In genomic region chr10:59355020-59355419, GRCm38 (mm10) we compare ENCODE assay signal across 43 mouse cellular contexts. TPM values are rescaled to one million over a fixed set of nuclear protein-coding genes. Genes with fewer than 3 reads are reported as not detected.
"Had no signal": no experiment of that assay in that cellular context is flagged by ENCODE, and none has a peak within 500 bp of the region (broad histone marks: within the 10 kb centered on the region; RNA-seq: fewer than 3 reads in every experiment).

No protein-coding gene starts in this region.

- H3K4me1 ChIP-seq: limb, embryonic 10.5 days; limb, embryonic 12.5 days; limb, embryonic 13.5 days; lung, embryonic 15.5 days; midbrain, embryonic 10.5 days; midbrain, embryonic 12.5 days; midbrain, embryonic 13.5 days; midbrain, embryonic 15.5 days; neural tube, embryonic 12.5 days had no signal

- H3K9ac ChIP-seq: limb, embryonic 12.5 days; limb, embryonic 13.5 days; limb, embryonic 15.5 days; liver, embryonic 13.5 days; liver, embryonic 14.5 days; liver, embryonic 15.5 days; liver, postnatal 0 days; lung, embryonic 14.5 days; lung, embryonic 15.5 days; midbrain, embryonic 12.5 days; midbrain, embryonic 13.5 days; midbrain, embryonic 15.5 days; neural tube, embryonic 12.5 days had no signal

- H3K27ac ChIP-seq: limb, embryonic 10.5 days; limb, embryonic 12.5 days; limb, embryonic 13.5 days; limb, embryonic 15.5 days; liver, embryonic 14.5 days; liver, embryonic 15.5 days; lung, embryonic 15.5 days; macrophage; midbrain, embryonic 10.5 days; midbrain, embryonic 12.5 days; midbrain, embryonic 13.5 days; midbrain, embryonic 15.5 days; neural tube, embryonic 12.5 days had no signal

- H3K27me3 ChIP-seq: limb, embryonic 12.5 days; limb, embryonic 13.5 days; limb, embryonic 15.5 days; liver, embryonic 13.5 days; liver, embryonic 15.5 days; lung, embryonic 15.5 days; megakaryocyte, embryonic 14.5 days; midbrain, embryonic 12.5 days; midbrain, embryonic 13.5 days; midbrain, embryonic 15.5 days; neural tube, embryonic 12.5 days had no signal

- H3K9me3 ChIP-seq: limb, embryonic 10.5 days; limb, embryonic 12.5 days; limb, embryonic 13.5 days; limb, embryonic 15.5 days; liver, embryonic 13.5 days; liver, embryonic 15.5 days; lung, embryonic 15.5 days; megakaryocyte, embryonic 14.5 days; midbrain, embryonic 12.5 days; midbrain, embryonic 13.5 days; midbrain, embryonic 15.5 days; neural tube, embryonic 12.5 days had no signal

- ATAC-seq: liver, postnatal 0 days; lung, postnatal 0 days; midbrain, embryonic 13.5 days; midbrain, embryonic 15.5 days; midbrain, embryonic 16.5 days had no signal

- H3K4me2 ChIP-seq: limb, embryonic 12.5 days; limb, embryonic 13.5 days; limb, embryonic 15.5 days; liver, embryonic 13.5 days; liver, embryonic 15.5 days; lung, embryonic 14.5 days; lung, embryonic 15.5 days; midbrain, embryonic 11.5 days; midbrain, embryonic 12.5 days; midbrain, embryonic 13.5 days; midbrain, embryonic 15.5 days; neural tube, embryonic 12.5 days had no signal

- DNase-seq: left cerebral cortex, postnatal 4 days; liver; liver, embryonic 13.5 days; liver, postnatal 0 days; lung, adult 18-20 months; lung, adult 2 months; lung, embryonic 14.5 days; lung, postnatal 10 days; lung, postnatal 14 days; lung, postnatal 36 days; lung, postnatal 4 days; midbrain, embryonic 14.5 days had no signal

- H3K4me3 ChIP-seq: limb, embryonic 10.5 days; limb, embryonic 12.5 days; limb, embryonic 13.5 days; limb, embryonic 15.5 days; liver, embryonic 13.5 days; liver, embryonic 15.5 days; lung, embryonic 15.5 days; megakaryocyte, embryonic 14.5 days; midbrain, embryonic 10.5 days; midbrain, embryonic 12.5 days; midbrain, embryonic 13.5 days; midbrain, embryonic 15.5 days; myocyte; neural tube, embryonic 12.5 days had no signal

RNA-seq across cellular contexts. Expression of gene Gm10273, which starts 40.4 kb away (rescaled TPM):
- polyA plus RNA-seq: limb, embryonic 12.5 days had no signal

RNA-seq across cellular contexts. Expression of gene Pla2g12b, which starts 48.4 kb away (rescaled TPM):
- total RNA-seq: left cerebral cortex, adult 8-10 months; left cerebral cortex, postnatal 10 days; left cerebral cortex, postnatal 14 days; left cerebral cortex, postnatal 25 days; left cerebral cortex, postnatal 36 days; left cerebral cortex, postnatal 4 days; megakaryocyte progenitor cell, adult 5-6 weeks; megakaryocyte, adult 5-6 weeks; megakaryocyte-erythroid progenitor cell, adult 5-6 weeks; midbrain, postnatal 0 days; monocyte, adult 5-6 weeks had no signal
- polyA plus RNA-seq: limb, embryonic 10.5 days; limb, embryonic 11.5 days; limb, embryonic 12.5 days; limb, embryonic 13.5 days; limb, embryonic 14.5 days; lung, embryonic 14.5 days; macrophage; midbrain, embryonic 10.5 days; midbrain, embryonic 11.5 days; midbrain, embryonic 12.5 days; midbrain, embryonic 13.5 days; midbrain, embryonic 14.5 days; midbrain, embryonic 15.5 days; midbrain, embryonic 16.5 days; midbrain, postnatal 0 days; myocyte; neural tube, embryonic 11.5 days; neural tube, embryonic 12.5 days had no signal
